Mouse (Mus musculus): ENCODE measurements around the gene Tmem102.

Gene Tmem102

DNA sequence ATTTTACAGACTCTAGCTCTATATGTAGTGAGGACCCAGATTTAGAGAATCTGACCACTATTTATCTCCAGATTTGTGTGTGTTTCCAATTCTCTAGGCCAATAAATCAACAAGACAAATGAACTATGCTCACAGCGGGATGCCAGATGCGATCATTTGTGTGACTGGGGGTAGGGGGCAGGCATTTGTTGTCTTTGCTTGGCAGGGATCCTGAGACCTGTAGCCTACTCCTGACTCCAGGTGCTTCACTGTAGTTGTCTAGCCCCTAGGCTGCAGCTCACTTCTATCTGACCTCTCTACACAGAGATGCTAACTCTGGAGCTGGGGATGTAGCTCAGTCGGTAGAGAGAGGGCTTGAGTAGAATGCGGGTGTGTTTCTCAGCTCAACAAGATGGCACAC, 23.6 kb downstream of the Tmem102 start:
- ChIA-PET CTCF (interaction anchor here in 3 of 4 experiments (0.6 to 1.1 kb wide), 3 partner anchors 27 to 240 kb away, joined by 3 to 7 read pairs (median 3); no protein-coding TSS in a partner anchor), POLR2A (interaction anchor here in 3 of 4 experiments (0.5 to 4.8 kb wide), 30 partner anchors 11 to 168 kb away, joined by 3 to 57 read pairs (median 6); partner anchors contain the start of genes Nlgn2 (in 3 of the 3), Chrnb1 (in 2 of the 3), Polr2a (in 2 of the 3) and Tmem256 (in 2 of the 3))

GRCm38 (mm10) chr11:69778985-69779384, 26.4 kb downstream of the Tmem102 start:
- POLR2A ChIA-PET = interaction anchor here (0.6 to 5.9 kb wide), 23 partner anchors 9 to 202 kb away, joined by 3 to 69 read pairs (median 5); partner anchors contain the start of genes Fgf11 (in 2 of the 4), Ctdnep1 (in 1 of the 4), Nlgn2 (in 1 of the 4) and Polr2a (in 1 of the 4)
- CTCF ChIA-PET = interaction anchor here in 1 of 4 experiments (1.1 kb wide), 1 partner anchor 102 kb away, joined by 3 read pairs; no protein-coding TSS in a partner anchor

DNA sequence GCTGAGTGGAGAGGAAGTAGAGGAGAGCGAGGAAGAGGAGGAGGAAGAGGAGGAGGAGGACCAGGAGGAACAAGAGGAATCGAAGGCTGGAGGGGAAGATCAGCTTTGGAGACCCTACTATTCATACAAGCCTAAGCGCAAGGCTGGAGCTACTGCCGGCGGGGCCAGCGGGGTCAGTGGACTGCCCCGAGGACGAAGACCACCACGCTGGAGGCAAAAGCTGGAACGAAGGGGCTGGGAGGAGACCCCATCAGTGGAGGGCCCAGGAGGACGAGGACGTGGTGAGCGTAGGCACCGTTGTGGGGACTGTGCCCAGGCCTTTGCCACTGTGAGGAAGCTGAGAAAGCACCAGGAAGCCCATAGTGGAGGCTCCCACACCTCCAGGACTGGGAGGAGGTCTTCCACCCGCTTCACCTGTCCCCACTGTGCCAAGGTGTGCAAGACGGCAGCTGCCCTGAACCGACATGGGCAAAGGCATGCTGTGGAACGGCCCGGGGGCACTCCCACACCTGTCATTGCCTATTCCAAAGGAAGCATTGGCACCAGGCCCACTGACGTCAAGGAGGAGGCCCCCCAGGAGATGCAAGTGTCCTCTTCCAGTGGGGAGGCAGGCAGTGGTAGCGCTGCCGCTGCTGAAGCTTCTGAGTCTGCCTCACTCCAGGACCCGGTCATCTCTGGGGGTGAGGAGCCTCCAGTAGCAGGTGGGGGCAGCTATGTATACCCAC, 27.0 kb downstream of the Tmem102 start:
- CTCF ChIA-PET = interaction anchor here in 2 of 4 experiments (0.6 to 1.1 kb wide), 2 partner anchors 102 to 175 kb away, joined by 3 read pairs; no protein-coding TSS in a partner anchor
- POLR2A ChIA-PET = interaction anchor here (0.6 to 5.9 kb wide), 31 partner anchors 7 to 202 kb away, joined by 3 to 69 read pairs (median 5); partner anchors contain the start of genes Fgf11 (in 2 of the 4), Ctdnep1 (in 1 of the 4), Eif5a (in 1 of the 4) and Nlgn2 (in 1 of the 4)

DNA sequence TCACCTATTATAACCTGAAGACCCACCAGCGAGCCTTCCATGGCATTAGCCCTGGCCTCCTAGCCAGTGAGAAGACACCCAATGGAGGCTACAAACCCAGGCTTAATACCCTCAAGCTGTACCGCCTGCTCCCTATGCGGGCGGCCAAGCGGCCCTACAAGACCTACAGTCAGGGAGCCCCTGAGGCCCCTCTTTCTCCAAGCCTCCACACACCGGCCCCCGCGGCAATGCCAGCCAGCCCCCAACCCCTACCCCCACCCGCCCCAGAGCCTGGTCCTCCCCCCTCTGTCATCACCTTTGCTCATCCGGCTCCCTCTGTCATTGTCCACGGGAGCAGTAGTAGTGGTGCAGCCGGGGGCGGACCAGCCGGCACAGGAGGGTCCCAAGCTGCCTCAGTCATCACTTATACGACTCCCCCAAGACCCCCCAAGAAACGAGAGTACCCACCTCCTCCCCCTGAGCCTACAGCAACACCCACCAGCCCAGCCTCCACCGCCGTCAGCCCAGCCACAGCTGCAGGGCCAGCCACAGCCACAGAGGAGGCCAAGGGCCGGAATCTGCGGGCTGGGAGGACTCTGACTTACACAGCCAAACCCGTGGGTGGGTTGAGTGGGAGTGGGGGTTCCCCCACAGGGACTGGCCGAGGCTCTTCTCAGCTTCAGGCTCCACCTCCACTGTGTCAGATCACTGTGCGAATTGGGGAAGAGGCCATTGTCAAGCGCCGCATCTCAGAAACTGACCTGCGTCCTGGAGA, 27.7 kb downstream of the Tmem102 start:
- ChIA-PET POLR2A (interaction anchor here (0.6 to 5.9 kb wide), 25 partner anchors 8 to 144 kb away, joined by 3 to 69 read pairs (median 5); partner anchors contain the start of genes Fgf11 (in 2 of the 4), Eif5a (in 1 of the 4), Nlgn2 (in 1 of the 4) and Polr2a (in 1 of the 4)), CTCF (interaction anchor here in 1 of 4 experiments (0.6 kb wide), 1 partner anchor 175 kb away, joined by 3 read pairs; no protein-coding TSS in a partner anchor)

DNA sequence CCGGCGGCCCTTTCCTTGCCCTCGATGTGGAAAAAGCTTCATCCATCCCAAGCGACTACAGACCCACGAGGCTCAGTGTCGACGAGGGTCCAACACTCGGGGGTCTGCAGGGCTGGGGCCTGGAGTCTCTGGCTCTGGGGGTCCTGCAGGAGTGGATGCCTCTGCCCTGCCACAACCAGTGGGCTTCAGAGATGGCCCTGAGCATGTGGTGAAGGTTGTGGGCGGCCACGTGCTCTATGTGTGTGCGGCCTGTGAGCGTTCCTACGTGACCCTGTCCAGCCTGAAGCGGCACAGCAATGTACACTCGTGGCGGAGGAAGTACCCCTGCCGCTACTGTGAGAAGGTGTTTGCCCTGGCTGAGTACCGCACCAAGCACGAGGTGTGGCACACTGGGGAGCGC, 28.9 kb downstream of the Tmem102 start:
- ChIA-PET POLR2A (interaction anchor here (0.6 to 5.9 kb wide), 28 partner anchors 8 to 453 kb away, joined by 3 to 69 read pairs (median 5); partner anchors contain the start of genes Polr2a (in 2 of the 4), Slc35g3 (in 2 of the 4), Tmem102 (in 2 of the 4) and Cntrob (in 1 of the 4)), CTCF (interaction anchor here in 3 of 4 experiments (0.6 to 2.1 kb wide), 4 partner anchors 9 to 1257 kb away, joined by 3 to 8 read pairs (median 4); partner anchors contain the start of gene 6330403K07Rik (in 1 of the 3))

DNA sequence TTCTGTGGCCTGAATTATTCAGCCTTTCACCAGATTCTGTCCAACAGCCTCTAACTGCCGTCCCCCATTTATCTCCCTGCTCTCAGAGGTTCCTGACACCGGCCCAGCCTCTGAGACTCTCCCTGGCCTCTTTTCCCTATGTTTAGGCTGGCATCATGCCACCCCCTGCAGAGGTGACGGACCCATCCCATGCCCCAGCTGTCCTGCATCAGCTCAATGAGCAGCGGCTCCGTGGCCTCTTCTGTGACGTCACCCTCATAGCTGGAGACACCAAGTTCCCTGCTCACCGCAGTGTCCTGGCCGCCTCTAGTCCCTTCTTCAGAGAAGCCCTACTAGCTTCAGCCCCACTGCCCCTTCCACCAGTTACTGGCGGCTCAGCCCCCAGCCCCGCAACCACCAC, 29.7 kb downstream of the Tmem102 start:
- CTCF ChIA-PET = interaction anchor here in 3 of 4 experiments (0.6 to 2.1 kb wide), 5 partner anchors 9 to 201 kb away, joined by 3 to 8 read pairs (median 4); no protein-coding TSS in a partner anchor
- POLR2A ChIA-PET = interaction anchor here (0.6 to 5.9 kb wide), 37 partner anchors 8 to 452 kb away, joined by 3 to 69 read pairs (median 4); partner anchors contain the start of genes Polr2a (in 2 of the 4), Slc35g3 (in 2 of the 4), Tmem102 (in 2 of the 4) and Tmem256 (in 2 of the 4)

GRCm38 (mm10) chr11:69774961-69775360, 30.5 kb downstream of the Tmem102 start:
- CTCF ChIA-PET = interaction anchor here in 1 of 4 experiments (1.3 to 2.1 kb wide), 2 partner anchors 102 to 159 kb away, joined by 4 to 5 read pairs; no protein-coding TSS in a partner anchor
- POLR2A ChIA-PET = interaction anchor here (0.5 to 5.9 kb wide), 25 partner anchors 8 to 205 kb away, joined by 3 to 69 read pairs (median 5); partner anchors contain the start of genes Polr2a (in 2 of the 4), Tmem102 (in 2 of the 4), 2810408A11Rik (in 1 of the 4) and Acap1 (in 1 of the 4)

GRCm38 (mm10) chr11:69767625-69767909, 37.9 kb downstream of the Tmem102 start:
- ChIA-PET POLR2A (interaction anchor here (0.6 to 6.3 kb wide), 30 partner anchors 8 to 133 kb away, joined by 3 to 57 read pairs (median 5); partner anchors contain the start of genes Nlgn2 (in 2 of the 4), 2810408A11Rik (in 1 of the 4), Chrnb1 (in 1 of the 4) and Fgf11 (in 1 of the 4)), CTCF (interaction anchor here in 1 of 4 experiments (0.7 kb wide), 1 partner anchor 34 kb away, joined by 3 read pairs; the partner anchor contains the start of gene Fgf11)

DNA sequence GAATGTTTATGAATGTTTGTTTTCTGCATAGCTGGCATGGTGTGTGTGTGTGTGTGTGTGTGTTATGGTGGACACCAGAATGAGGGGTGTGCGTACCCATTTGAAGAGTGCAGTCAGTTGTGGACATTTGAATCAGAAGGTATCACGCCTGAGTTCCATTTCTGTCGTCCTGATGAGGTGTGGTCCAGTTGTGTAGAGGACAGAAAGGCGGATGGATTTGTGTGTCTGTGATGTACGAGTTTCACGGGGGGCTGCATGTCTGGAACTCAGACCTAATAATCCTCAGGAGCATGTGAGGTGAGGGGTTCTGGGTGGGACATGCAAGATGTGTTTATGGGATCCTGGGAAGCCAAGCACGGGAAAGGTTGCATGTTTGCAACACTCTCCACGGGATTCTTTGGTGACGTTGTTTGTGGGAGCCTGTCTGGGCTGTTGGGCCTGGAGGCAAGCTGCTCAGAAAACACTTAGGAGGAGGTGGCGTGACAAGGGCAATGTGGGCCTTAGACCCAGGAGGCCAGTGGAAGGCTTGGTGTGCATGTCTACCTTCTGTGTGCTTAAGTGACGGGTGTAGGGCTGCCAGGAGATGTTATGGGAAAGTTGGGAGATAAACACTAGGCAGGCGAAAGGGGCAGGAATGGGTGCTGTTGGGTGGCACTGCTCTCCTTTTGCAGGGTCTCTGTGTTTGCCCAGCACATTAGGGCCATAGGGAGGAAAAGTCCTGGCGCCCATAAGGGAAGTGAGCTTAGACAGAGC, 38.4 kb downstream of the Tmem102 start:
- ChIA-PET POLR2A (interaction anchor here (0.6 to 6.3 kb wide), 33 partner anchors 8 to 134 kb away, joined by 3 to 57 read pairs (median 4); partner anchors contain the start of genes Chrnb1 (in 2 of the 4), Nlgn2 (in 2 of the 4), 2810408A11Rik (in 1 of the 4) and Fgf11 (in 1 of the 4)), CTCF (interaction anchor here in 1 of 4 experiments (0.7 kb wide), 1 partner anchor 34 kb away, joined by 3 read pairs; the partner anchor contains the start of gene Fgf11)

GRCm38 (mm10) chr11:69766126-69766609, 39.3 kb downstream of the Tmem102 start:
- POLR2A ChIA-PET = interaction anchor here in 3 of 4 experiments (0.8 to 6.3 kb wide), 15 partner anchors 9 to 214 kb away, joined by 3 to 57 read pairs (median 4); partner anchors contain the start of genes Chrnb1 (in 1 of the 3), Fgf11 (in 1 of the 3) and Gps2 (in 1 of the 3)

GRCm38 (mm10) chr11:69765221-69766125, 40.0 kb downstream of the Tmem102 start, which contains the start of gene Zbtb4:
Gene Zbtb4, plus strand, starts transcription at chr11:69765912.
- CTCF ChIA-PET = interaction anchor here in 3 of 4 experiments (0.6 to 2.3 kb wide), 8 partner anchors 10 to 278 kb away, joined by 3 to 11 read pairs (median 4); no protein-coding TSS in a partner anchor
- POLR2A ChIA-PET = interaction anchor here in 3 of 4 experiments (0.6 to 6.3 kb wide), 43 partner anchors 8 to 859 kb away, joined by 3 to 57 read pairs (median 4); partner anchors contain the start of genes Nlgn2 (in 3 of the 3), Tmem256 (in 3 of the 3), Fgf11 (in 2 of the 3) and Chrnb1 (in 1 of the 3)

More at GRCm38 (mm10) chr11:69766126-69766609, 39.3 kb downstream of the Tmem102 start:
- CTCF ChIA-PET = interaction anchor here in 1 of 4 experiments (0.6 to 1.4 kb wide), 2 partner anchors 13 to 155 kb away, joined by 3 read pairs; no protein-coding TSS in a partner anchor

- ChIA-PET POLR2A (interaction anchor here (0.6 to 6.3 kb wide), 22 partner anchors 10 to 185 kb away, joined by 3 to 57 read pairs (median 4); partner anchors contain the start of genes Fgf11 (in 2 of the 4), Nlgn2 (in 1 of the 4), Tmem102 (in 1 of the 4) and Tmem256 (in 1 of the 4)), CTCF (interaction anchor here (0.6 to 2.3 kb wide), 14 partner anchors 9 to 120 kb away, joined by 3 to 11 read pairs (median 4); partner anchors contain the start of genes Tmem102 (in 1 of the 4) and Tmem95 (in 1 of the 4))
These were observed 41.9 kb downstream of the Tmem102 start for GRCm38 (mm10) chr11:69763551-69763950.

- ChIA-PET CTCF (interaction anchor here in 1 of 4 experiments (0.6 kb wide), 1 partner anchor 35 kb away, joined by 7 read pairs; no protein-coding TSS in a partner anchor), POLR2A (interaction anchor here (0.6 to 4.3 kb wide), 22 partner anchors 8 to 649 kb away, joined by 3 to 86 read pairs (median 4); partner anchors contain the start of genes Fgf11 (in 2 of the 4), 2810408A11Rik (in 1 of the 4), Cd68 (in 1 of the 4) and Eif5a (in 1 of the 4))
These were observed 43.6 kb downstream of the Tmem102 start, which contains the start of gene Slc35g3 for GRCm38 (mm10) chr11:69761868-69762267. Gene Slc35g3, minus strand, starts transcription at chr11:69761968.

GRCm38 (mm10) chr11:69760901-69761200, 44.6 kb downstream of the Tmem102 start:
- CTCF ChIA-PET = interaction anchor here in 1 of 4 experiments (2.7 kb wide), 1 partner anchor 117 kb away, joined by 10 read pairs; the partner anchor contains the start of gene Tmem95

More at GRCm38 (mm10) chr11:69760901-69761200, 44.6 kb downstream of the Tmem102 start:
- POLR2A ChIA-PET = interaction anchor here in 3 of 4 experiments (0.5 to 4.3 kb wide), 46 partner anchors 9 to 682 kb away, joined by 3 to 86 read pairs (median 4); partner anchors contain the start of genes 2810408A11Rik (in 2 of the 3), Fgf11 (in 2 of the 3), Neurl4 (in 2 of the 3) and Nlgn2 (in 2 of the 3)

Measured in embryonic stem cell, embryonic (primary cell).